Mouse (Mus musculus) A20 (cell line): Measurements from ENCODE around the gene Zc3h15.
"Not testable (repeated sequence)": the region's sequence is repeated elsewhere in the genome, so short reads cannot be mapped to it uniquely, and the experiment has no call there.

Experiments used
- DNase-seq: peaks from one replicate; pipeline ENCODE4 v3.0.0-alpha.2; 2011; ENCODE audit warnings: low read depth, low spot score

The Zc3h15 gene

GRCm38 (mm10) chr2:83644276-83645252 lies at the start of gene Zc3h15:
Gene Zc3h15 (plus strand): TSS chr2:83644435.
- DNase-seq: peak; percentile 96

DNA sequence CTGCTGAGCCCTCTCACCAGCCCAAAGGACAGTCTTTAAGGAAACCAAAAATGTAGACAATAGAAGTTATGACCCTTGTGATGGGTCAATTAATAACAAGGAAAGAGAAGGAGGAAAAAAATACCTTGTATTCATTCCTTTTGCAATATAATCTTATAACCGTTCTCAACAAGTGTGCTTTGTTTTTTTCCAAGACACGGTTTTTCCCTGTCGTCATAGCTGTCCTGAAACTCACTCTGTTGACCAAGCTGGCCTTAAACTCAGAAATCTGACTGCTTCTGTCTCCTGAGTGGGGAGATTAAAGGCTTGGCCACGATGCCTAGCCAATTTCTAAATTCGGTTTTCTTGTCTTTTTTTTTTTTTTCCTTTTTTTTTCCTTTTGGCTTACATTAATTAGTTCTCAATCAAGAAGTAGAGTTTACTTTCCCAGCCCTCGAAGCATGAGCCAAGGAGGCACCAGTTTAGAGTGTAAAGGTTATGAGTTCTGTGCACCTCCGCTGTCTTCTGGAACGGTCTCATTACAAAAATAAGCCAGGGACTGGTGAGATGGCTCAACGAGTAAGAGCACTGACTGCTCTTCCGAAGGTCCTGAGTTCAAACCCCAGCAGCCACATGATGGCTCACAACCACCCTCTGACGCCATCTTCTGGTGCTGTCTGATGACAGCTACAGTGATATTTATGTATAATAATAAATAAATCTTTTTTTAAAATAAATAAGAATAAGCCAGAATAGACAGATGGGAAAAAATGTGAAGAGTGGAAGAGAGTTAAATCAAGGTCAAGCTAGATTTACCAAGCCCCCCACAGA lies 23.5 kb upstream of the Zc3h15 start:
- peak; percentile 55 for DNase-seq

DNA sequence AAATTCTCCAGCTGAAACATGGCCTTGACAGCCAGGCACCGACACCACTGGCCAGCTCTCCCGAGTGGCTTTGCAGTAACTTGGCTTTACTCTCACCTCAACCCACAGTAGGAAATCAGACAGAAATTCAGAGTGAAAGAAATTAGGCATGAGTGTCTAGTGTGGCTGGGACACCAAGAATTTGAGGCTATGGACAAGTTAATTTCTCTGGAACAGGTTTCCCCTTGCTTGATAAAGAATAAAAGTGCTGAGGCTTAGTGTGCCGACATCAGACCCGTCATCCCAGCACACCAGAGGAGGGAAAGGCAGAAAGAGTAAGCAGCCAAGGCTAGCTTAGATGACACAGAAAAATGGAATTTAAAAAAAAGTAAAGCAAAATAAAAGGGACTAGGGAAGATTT lies 22.7 kb upstream of the Zc3h15 start:
- peak; percentile 70 for DNase-seq

GRCm38 (mm10) chr2:83622792-83623191 lies 21.4 kb upstream of the Zc3h15 start:
- DNase-seq: no peak

DNA sequence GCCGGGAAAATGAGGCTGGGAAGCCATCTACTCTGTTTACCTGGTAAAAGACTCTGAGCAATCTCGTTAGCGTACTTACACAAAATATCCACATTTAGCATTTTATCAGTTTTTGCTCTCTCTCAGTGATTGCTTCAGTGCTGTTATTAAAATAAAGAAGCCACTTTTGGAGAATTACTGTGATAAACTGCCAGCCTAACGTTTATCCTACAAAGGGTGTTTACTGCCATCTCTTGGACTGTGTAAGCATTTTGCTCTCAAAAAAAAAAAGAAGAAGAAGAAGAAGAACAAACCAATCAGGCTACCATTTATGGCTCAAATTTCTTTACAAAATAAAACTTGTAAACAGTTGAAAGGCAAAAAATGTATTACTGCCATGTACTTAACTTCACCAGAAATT lies 20.2 kb upstream of the Zc3h15 start:
- no peak for DNase-seq

DNA sequence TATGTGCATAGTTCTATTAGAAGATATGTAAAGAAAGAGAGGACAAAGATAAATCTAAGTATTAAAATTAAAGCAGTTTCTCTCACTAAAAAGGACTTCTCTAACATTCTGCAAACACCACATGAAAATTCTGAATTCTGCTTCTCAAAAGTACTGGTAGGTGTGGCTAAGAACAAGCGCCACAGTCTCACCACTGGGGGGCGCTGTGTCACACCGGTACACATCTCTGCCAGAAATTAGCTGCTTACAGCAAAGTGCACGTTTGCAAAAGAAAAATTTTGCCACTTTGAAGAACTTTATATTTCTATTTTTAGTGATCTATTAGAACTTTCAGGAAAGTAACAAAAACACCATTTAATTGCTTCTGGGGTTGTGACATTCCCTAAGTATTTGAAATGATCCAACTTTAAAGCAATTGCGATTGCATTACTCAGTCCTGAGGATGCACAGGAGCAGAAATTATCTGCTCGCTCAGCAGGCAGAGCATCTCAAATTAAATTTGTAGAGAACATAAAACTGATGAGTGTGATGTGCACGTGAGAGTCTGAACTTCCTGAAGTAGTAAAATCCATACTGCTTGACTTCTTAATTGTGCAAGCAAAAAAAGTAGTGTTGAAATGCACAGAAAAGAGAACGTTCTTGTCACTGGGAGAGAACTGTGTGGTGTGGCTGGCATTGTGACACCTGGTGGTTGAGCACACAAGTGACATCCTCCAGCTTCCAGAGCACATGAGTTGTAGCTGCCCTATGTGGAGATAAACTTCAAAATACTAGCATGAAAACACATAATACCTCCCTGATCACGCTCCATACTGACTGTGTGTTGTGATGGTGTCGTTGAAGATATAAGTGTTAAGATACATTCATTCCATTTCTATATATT lies 18.8 kb upstream of the Zc3h15 start:
- peak; percentile 89 for DNase-seq

DNA sequence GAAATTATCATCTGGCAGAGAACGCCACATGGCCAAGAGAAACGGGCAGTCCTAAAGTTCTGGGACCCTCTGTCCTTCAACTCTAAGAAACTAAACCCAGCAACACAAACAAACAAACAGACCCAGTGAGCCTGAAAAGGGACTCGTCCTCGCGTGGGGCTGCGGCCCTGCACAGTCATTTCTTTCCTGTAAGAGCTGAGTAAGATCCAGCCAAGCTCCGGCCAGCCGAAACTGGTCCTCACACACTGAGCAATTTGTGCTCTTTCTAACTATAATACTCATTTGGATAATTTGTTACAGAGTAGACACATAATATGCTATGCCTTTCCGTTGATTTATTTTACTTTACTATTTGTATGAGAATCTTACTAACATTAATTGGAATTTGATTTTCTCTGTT lies 17.4 kb upstream of the Zc3h15 start:
- DNase-seq: no peak

DNA sequence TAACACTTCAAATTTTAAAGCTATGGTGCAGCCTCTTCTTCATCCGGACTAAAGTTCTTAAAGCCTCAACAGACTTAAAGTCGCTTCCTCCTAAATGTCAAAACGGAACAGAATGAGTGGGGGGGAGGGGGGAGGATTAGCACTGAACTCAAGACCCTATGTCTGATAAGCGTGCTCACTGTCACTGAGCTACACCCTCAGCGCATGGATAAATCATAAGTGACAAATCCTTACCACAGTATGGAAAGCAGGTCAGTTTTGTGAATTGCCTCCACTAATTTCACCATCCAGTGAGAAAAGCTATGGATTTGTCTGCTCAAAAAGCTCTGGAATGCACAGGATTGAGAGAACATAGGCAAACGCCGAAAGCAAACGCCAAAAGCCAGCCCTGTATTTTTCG lies 16.7 kb upstream of the Zc3h15 start:
- DNase-seq: no peak

- DNase-seq: no peak
Observed at GRCm38 (mm10) chr2:83627932-83628331, 16.3 kb upstream of the Zc3h15 start.

GRCm38 (mm10) chr2:83641993-83642392 lies 2.2 kb upstream of the Zc3h15 start:
- no peak for DNase-seq

- peak; percentile 59 for DNase-seq
Observed at GRCm38 (mm10) chr2:83648916-83649315, 4.7 kb downstream of the Zc3h15 start.

DNA sequence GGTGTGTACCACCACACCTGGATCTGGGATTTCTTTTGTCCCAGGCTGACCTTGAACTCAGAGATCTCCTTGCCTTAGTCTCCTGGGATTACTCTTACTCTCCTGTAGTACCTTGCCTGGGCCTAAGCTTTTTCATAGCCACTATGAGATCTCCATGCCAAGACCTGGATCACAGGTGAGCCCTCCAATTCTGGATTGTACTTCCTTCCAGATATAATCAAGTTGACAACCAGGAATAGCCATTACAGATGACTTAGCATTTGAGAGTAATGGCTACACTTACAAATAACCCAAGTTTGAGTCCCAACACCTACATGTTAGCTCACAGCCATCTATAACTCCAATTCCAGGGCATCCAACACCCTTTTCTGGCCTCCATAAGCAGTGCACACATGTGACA lies 8.4 kb downstream of the Zc3h15 start:
- DNase-seq: no peak

- no peak for DNase-seq
Observed at GRCm38 (mm10) chr2:83659279-83659678, 15.0 kb downstream of the Zc3h15 start.

DNA sequence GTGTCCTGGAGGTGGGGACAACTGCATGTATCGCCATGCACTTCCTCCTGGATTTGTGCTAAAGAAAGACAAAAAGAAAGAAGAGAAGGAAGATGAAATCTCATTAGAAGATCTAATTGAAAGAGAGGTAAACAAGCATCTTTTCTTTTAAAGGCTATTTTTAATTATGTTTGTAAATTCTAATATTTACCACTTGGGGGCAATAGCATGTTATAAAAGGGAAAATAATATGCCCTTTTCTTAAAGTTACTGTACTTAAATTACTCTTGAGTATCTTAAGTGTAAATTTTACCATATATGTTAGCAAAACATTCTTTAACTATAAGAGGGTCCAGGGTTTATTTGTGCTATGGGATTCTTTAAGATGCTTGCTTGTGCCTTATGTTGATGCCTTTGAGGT lies 15.9 kb downstream of the Zc3h15 start:
- no peak for DNase-seq

DNA sequence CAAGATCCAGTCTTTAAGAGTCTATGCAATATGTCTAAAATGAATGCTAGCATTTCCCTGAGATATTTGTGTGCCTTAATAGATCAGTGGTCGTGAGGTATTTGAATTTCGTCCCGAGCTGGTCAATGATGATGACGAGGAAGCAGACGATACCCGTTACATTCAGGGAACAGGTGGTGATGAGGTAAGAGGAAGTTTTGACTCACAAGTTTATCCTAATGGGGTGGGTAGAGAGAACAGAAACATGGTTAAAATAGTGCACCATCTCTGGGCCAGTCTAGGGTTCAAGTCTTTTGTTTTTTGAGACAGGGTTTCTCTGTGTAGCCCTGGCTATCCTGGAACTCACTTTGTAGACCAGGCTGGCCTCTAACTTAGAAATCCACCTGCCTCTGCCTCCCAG lies 17.1 kb downstream of the Zc3h15 start:
- no peak for DNase-seq

DNA sequence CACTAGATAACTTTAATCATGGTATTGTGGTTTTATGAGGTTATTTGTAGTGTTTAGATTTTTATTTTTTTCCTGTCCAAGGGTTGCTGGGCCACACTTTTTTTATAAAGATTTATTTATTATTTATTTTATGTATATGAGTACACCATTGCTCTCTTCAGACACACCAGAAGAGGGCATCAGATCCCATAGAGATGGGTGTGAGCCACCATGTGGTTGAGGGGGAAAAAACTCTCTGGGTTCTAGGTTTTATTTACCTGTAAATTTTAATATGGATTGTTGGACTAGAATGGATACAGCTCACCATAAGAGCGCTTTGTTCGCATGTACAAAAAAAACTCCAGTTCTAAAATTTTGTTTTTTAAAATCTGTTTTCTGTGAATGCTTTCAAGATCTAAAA lies 20.8 kb downstream of the Zc3h15 start:
- DNase-seq: not testable (repeated sequence)

DNA sequence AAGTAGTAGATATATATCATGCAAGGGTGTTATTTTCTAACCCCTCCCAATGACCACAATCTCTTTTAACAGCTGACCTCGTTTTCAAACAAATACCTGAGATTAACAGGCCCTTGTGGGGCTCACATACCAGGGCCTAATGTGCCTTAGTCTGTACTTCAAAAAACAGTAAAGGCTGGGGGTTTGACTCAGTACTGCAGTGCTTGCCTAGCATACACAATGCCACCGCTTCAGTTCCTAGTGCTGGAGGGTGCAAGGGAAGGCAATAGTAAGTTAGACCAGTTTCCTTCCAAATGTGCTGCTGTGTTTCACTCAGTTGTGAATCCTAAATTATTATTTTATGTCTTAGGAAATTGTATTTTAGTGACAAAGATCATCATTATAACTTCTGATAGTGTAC lies 23.2 kb downstream of the Zc3h15 start:
- DNase-seq: no peak

GRCm38 (mm10) chr2:83668052-83668451 lies 23.8 kb downstream of the Zc3h15 start:
- DNase-seq: no peak

GRCm38 (mm10) chr2:83669988-83670387 lies 25.8 kb downstream of the Zc3h15 start:
- no peak for DNase-seq

GRCm38 (mm10) chr2:83671843-83672242 lies 27.6 kb downstream of the Zc3h15 start:
- DNase-seq: no peak

GRCm38 (mm10) chr2:83673067-83673466 lies 28.8 kb downstream of the Zc3h15 start:
- DNase-seq: no peak

- DNase-seq: no peak
Observed at GRCm38 (mm10) chr2:83673843-83674242, 29.6 kb downstream of the Zc3h15 start.
